Mouse (Mus musculus): ENCODE measurements around the gene Sgpl1.

The Sgpl1 gene

GRCm38 (mm10) chr10:61080227-61080930 lies 67.1 kb downstream of the Sgpl1 start:
- peak; percentile 44 to 49 for DNase-seq

GRCm38 (mm10) chr10:61075607-61076006 lies 71.9 kb downstream of the Sgpl1 start:
- DNase-seq = no peak

GRCm38 (mm10) chr10:61074643-61075042 lies 72.9 kb downstream of the Sgpl1 start:
- DNase-seq = no peak

- peak; percentile 73 to 74 for DNase-seq
Observed at GRCm38 (mm10) chr10:61072324-61072723, 75.2 kb downstream of the Sgpl1 start.

GRCm38 (mm10) chr10:61069248-61069647 lies 78.3 kb downstream of the Sgpl1 start:
- no peak for DNase-seq

- peak; percentile 61 to 64 for DNase-seq
Observed at GRCm38 (mm10) chr10:61068436-61069192, 78.9 kb downstream of the Sgpl1 start.

GRCm38 (mm10) chr10:61065287-61066005 lies 82.1 kb downstream of the Sgpl1 start:
- DNase-seq = no peak

GRCm38 (mm10) chr10:61064635-61065034 lies 82.9 kb downstream of the Sgpl1 start:
- DNase-seq = peak in 1 of 2 experiments; percentile 14

GRCm38 (mm10) chr10:61063271-61063864 lies 84.1 kb downstream of the Sgpl1 start:
- no peak for DNase-seq

- DNase-seq = no peak
Observed at GRCm38 (mm10) chr10:61059543-61060110, 87.9 kb downstream of the Sgpl1 start.

GRCm38 (mm10) chr10:61059101-61059500 lies 88.4 kb downstream of the Sgpl1 start:
- no peak for DNase-seq

- no peak for DNase-seq
Observed at GRCm38 (mm10) chr10:61056661-61057060, 90.8 kb downstream of the Sgpl1 start.

GRCm38 (mm10) chr10:61051993-61052613 lies 95.4 kb downstream of the Sgpl1 start:
- DNase-seq = peak; percentile 66 to 67

Data from B cell, adult 2 months (primary cell).